Mouse (Mus musculus): ENCODE measurements around the gene Serpinb9.
"Not testable (repeated sequence)": the region's sequence is repeated elsewhere in the genome, so short reads cannot be mapped to it uniquely, and the experiment has no call there.

Serpinb9 gene

DNA sequence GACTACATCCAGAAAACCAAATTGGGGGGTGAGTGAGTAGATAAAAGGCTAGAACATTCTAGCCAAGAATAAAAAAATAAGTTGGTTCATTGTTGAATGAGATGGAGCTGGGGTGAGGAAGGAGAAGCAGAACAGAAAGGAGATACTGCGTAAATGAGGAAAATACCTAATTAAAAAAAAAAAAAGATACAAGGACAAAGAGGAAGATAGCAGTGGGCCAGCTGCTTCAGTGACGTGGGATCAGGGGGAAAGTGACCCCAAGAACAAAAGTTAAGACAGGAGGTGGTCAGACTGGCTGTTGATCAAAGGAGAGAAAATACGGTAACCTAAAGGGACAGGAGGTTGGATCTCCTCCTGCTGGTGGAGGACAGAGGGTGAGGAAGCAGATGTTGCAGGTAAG lies at the start of gene Serpinb9:
TSS of gene Serpinb9 (plus strand) at position 301 of the 400 bp plus-strand sequence.
- DNase-seq (ENCODE audit: low read depth, low spot score), result no peak

DNA sequence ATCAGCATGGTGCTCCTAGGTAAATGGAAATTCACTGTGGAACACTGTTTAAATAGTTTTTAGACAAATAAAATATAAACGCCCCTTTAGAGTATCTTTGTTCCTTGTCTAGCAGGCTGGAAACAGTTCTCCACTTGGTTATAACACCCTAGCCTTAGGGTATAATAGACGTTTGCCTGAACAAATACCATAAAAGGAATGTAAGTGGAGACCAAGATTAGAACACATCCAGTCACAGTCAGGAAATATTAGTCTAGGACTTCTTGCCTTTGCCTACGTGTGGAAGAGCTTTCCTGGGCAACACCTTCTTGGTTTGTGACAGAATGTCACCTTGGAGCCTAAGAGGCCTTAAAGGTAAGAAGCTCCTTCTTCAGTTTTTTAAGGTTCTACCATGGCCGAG lies 46.5 kb upstream of the Serpinb9 start:
- DNase-seq (ENCODE audit: low read depth, low spot score), result no peak

DNA sequence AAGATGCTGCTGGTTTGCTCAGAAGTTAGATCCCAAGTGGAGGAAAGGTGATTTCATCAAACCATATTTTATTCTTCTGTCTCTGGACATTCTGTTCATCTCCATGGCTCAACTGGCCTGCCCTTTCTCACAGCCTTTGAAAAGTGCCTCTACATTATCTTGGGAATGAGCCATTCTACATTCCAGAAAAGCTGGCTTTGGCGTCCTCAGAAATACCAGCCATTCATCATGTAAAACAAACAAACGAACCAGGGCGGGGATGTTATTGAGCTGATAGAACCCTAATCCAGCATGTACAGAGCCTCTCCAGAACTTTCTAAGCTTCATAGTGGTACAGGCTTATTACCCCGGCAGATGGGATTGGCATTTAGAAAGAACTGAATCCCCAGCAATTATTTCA lies 45.1 kb upstream of the Serpinb9 start:
- no peak for DNase-seq (ENCODE audit: low read depth, low spot score)

DNA sequence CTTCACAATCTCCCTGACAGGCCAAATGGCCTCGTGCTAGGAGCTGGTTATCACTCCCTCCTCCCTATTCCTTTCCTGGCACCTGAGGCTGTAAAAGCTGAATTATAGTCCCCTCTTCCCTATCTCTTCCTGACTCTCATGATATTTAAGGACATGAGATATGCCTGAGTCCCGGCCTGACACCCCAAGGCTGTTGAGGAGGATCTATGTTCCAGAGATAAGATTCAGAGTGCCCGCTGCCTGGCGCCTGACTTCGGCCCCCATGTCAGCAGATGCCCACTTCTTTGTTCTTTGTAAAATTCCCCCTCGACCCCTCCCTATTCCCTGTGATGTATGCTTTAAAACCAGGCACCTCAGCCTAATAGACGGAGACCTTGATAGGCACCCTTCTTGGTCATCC lies 44.5 kb upstream of the Serpinb9 start:
- not testable (repeated sequence) for DNase-seq (ENCODE audit: low read depth, low spot score)

DNA sequence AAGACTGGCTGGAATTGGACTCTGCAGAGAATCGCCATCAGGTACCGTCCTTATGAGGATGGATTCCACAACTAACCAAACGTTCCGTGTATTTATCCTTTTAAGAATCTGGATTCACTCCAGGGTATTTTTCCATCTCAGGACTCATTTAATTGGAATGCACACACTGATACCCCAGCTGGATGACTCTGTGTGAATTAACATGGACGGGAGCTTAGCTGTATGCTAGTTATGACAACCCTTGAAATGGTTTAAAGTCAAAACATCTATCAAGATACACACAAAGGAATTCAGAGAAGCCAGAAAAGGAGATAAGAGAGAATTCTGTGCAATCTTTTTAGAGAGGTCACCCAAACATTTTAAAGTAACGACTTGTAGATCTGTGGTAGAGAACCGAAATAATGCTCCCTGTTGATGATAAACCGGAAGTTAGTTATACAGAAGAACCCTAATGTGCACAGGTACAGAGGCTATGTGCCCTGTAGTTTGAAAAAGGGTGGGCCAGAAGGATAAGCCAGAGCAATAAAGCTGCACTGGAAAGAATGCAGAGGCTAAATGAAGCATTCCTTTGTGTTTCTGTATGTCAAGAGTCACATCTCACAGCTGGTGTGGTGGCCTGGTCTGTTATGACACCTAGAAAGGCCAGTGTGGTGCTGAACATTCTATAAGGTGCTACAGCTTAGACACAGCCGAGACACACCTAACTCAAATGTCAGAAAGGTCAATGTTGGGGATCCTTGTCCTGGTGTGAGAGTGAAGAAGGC lies 38.9 kb upstream of the Serpinb9 start:
- no peak for DNase-seq (ENCODE audit: low read depth, low spot score)

DNA sequence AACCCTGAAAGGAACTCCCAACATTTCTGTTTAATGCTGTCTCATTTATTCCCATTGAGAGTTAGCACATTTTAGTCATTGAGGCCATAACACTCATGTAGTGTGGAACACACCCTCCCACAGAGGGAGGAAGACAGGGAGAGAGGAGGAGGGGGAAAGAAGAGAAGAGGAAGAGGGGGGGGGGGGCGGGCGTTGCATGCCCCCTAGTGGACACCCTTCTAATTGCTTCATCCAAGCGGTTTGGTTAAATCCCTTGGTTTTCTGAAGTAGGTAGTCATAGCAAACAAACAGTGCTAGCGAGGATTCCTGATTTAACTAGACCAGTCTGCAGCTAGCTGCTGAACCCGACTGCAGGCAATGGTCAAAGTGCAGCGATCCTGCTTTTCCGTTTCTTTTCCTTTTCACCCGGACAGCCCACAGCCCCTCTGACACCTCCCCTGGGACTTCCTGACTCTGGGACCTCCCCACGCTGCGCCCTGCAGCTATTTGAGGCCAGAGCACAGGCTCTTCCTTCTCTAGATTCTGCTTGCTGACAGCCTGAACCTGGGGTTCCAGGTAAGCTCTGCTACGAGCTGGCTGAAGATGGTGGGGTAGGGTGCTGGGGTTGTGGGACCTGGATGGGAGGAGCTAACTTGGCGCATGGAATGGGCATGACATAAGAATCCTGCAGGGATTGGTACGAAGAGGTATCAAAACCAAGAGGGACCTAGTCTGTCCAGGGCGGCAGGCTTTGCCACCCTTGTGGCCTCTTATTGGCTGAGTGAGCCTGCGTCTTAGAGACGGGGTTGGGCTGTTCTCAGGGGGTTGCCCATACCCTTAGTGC lies 37.9 kb upstream of the Serpinb9 start, which contains the start of gene Serpinb6b:
TSS of gene Serpinb6b (plus strand) at position 221 of the 823 bp plus-strand sequence.
- DNase-seq (ENCODE audit: low read depth, low spot score), result no peak

DNA sequence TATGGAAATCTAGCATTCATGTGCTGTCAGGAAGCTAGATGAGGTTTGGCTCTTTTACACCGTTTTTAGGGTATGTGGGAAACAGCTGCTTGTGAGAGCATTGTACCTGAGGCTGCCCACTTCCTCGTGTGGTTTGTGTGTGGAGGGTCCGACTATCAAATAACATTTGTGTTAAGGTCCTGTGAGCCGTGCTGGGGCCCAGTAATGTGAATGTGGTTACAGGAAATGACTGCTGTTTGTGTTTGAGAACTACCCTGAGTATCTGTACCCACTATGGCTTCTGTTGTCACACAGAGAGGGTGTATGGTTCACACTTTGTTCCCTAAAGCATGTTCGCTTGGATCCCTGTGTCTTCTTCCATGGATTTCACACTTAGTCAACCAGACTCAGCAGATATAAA lies 36.9 kb upstream of the Serpinb9 start:
- no peak for DNase-seq (ENCODE audit: low read depth, low spot score)

DNA sequence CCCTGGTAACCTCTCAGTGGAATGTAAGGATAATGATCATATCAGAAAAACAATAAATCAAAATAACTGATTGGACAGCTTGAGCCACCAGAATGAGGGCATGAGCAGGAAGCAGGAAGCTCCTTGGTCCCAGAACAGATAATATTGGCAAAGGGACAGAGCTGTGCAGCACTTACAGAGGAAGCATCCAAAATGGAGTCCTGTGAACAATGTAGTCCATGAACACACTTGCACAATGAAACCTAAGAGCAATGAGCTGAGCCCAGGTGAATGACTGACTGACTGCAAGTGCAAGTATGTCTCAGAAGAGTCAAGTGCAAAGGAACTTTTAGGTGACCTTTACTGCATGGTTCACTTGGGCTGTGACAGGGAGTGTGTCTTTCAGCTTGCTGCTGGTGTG lies 35.8 kb upstream of the Serpinb9 start:
- no peak for DNase-seq (ENCODE audit: low read depth, low spot score)

DNA sequence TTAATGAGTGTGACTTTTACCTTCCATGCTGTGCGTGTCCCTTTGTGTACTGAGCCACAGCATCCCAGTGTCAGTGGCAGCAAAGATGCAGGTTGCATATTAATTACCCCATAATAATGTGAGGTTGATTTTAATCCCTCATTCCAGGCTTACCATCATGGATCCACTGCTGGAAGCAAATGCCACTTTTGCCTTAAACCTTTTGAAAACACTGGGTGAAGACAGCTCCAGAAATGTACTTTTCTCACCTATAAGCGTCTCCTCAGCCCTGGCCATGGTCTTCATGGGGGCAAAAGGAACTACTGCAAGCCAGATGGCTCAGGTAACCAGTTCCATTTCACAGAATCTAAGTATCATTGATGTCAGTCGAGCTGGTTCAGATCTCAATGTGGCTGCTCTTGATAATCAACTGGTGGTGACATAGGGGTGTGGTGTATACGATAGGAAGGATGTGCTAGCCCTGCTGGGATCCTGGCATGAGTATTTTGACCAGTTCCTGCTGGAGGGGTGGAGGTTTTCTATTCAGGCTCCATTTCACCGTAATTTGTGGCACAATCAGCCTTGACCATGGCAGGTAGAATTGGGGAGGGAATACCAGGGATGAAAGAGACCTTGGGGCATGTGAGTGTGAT lies 34.6 kb upstream of the Serpinb9 start:
- DNase-seq (ENCODE audit: low read depth, low spot score), result no peak

DNA sequence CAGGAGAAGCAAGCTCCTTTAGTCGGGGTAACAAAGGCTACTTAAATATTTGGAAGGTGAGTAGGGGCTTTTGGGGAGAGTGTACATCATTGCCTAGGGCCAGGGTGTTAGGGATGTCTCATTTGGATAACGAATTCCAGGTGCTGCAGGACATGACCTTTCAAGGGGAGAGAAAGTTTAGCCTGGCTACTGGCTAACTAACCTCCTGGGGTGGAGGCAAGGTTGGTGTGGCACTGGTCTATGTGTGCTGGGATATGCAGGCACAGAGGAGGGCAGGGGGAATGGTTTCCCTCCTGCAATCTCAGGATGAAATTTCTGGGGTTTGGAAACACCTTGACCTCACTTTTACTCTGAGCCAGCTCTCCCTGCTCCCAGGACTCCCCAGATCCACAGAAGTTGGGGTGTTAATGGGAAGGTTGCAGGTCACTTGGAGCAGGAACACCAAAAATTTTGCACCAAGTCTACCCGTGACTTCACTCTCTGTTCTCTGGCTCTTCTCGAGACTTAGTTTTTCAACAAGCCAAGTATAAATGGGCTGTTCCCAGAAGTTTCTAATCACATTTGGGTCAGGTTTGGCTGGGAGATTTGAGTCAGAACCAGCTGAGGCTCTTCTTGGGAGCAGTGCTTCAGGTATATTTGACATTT lies 33.9 kb upstream of the Serpinb9 start:
- DNase-seq (ENCODE audit: low read depth, low spot score), result no peak

DNA sequence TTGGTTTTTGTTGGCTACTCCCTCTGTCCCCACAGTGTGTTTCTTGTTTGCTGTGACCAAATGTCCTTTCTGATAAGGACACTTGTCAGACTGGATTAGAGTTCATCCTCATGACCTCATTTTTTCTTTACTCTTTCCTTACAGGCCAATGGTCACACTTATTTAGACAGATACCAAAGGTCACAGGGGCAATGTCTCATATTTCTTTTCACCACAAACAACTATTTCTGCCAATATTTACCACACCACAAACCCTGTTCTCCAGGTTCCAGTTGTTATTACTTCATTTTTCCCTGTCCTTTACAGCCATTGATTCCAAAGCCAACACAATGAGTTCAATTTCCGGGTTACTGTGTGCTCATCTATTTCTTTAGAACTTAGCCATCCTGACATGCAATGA lies 33.4 kb upstream of the Serpinb9 start:
- no peak for DNase-seq (ENCODE audit: low read depth, low spot score)

DNA sequence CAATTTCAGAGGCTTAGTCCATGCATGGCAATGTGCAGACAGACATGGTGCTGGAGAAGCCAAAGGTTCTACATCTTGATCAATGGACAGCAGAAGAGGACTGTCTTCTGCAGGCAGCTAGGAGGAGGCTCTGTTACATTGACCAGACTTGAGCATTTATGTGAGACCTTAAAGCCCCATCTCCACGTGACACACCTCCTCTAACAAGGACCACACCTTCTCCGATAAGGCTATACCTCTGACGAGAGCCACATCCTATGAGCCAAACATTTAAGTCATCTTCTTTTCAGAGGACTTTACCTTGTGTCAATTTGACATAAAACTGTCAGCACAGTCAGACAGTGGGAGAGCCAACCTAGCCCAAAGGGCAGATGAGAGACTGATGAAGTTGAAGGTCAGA lies 32.3 kb upstream of the Serpinb9 start:
- no peak for DNase-seq (ENCODE audit: low read depth, low spot score)

DNA sequence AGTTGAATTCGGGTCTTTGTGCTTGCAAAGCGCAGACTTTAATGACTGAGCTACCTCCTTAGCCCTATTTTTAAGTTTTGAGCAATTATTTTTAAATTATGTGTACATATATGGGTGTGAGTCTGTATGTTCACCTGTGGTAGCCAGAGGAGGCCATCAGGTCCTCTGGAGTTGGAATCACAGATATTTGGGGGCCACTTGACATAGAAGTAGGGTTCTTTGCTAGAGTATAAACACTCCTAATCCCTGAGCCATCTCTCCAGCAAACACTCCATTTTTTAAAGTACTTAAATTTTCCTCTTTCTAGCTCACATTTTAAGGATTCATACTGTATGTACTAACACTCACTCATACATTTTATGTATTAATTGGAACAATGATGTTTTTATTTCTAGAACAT lies 28.8 kb upstream of the Serpinb9 start:
- no peak for DNase-seq (ENCODE audit: low read depth, low spot score)

DNA sequence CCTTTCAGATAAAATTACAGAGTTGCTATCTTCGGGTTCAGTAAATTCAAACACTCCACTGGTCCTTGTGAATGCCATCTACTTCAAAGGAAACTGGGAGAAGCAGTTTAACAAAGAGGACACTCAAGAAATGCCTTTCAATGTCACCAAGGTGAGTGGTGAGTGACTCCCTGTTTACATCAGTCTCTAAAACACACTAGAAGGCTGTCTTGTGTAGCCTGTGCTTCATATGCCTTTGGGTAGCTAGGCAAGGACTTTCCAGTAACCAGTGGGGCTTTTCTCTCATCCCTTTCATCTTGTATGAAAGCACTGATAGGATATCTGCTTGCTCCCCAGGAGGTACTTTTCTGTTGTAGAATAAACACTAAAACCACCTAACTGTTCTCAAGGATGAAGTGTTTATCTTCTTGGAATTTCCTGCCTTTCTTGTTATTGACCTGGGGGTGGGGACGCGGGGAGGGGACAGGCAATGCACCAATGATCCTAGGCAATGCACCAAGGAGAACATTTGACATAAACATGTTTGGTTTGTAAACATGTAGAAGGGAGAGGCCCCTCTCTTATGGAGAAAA lies 28.1 kb upstream of the Serpinb9 start:
- DNase-seq (ENCODE audit: low read depth, low spot score), result no peak

DNA sequence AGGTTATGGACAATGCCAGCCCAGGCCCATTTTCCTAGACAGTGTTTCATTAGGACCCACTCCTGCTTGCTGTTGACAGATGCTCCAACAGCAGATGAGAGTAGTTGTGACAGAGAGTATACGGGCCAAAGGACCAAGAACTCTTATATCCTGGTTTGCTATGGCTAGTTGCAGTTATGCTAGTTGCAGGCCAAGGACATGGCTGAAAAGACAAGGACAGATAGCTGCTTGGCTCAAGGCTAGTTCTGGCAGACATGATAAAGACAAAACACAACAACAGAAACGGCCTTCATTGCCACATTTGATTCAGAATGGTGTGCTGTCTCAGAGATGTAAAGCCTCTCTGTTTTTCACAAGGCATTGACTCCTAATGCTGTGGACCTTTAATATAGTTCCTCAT lies 27.3 kb upstream of the Serpinb9 start:
- DNase-seq (ENCODE audit: low read depth, low spot score), result no peak

DNA sequence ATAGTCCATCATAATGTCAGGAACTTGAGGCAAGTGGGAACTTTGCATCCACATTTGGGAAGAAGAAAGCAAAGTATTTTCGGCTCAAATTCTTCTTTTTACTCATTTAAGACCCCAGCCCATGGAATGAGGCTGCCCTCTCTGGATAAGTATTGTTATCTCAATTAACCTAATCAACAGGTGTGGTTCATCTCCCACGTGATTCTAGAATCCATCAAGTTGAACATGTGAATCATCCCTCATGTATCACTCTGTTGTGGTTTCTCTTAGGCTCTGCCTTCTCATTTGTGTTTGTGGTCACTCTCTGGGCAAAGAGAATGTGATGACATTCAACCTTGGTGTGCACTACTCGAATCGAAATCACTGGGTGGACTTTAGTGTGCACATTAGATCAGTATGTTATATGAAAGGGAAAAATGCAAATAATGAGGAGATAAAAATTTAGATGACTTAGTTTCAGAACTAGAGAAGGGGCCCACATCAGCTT lies 20.5 kb upstream of the Serpinb9 start:
- DNase-seq (ENCODE audit: low read depth, low spot score), result no peak

DNA sequence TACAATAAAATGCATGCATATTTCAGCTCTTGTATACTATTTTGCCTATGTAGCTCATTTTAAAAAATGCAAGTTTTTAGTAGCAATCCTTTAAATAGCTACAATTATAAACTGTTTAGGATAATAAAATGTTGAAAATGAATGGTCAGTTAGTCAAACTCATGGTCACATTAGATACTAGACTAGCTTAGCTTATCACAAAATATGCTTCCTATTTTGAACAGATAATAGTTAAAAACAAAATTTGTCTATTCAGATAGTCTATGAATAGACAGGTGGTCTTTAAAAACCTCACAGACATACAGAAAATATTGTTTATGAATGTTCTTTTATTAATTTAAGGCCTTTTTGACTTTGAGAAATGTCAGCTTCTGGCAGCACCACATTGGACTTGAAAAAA lies 16.8 kb upstream of the Serpinb9 start:
- no peak for DNase-seq (ENCODE audit: low read depth, low spot score)

DNA sequence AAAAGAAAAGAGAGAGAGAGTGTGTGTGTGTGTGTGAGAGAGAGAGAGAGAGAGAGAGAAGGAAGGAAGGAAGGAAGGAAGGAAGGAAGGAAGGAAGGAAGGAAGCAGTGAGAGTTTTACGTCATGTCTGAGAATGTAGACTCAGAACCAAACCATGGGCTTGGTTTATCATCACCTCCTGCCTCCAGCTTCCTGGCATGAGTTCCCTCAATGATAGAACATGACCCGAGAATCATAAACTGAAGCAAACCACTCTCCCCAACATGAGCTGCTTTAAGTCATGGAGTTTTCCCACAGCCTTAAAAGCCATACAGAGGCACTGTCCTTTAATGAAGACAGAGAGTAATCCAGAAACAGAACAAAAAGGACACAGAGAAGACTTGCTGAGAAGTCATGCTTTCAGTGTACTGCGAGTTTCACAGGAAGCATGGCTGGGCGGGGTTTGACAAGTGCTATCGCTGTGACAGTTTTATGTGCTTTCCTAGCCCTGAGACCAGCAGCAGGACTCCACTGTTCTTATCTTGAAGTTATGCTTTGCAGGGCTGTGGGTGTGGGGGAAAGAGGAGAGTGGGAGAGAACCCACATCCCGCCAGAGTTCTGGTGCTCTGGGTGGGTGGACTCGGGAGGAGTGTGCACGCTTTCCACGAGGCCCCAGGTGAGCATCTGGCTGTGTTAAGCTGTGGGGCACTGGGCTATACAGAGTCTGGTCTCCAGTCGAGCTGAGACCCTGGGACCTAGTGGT lies 9.7 kb upstream of the Serpinb9 start:
- DNase-seq (ENCODE audit: low read depth, low spot score), result no peak

DNA sequence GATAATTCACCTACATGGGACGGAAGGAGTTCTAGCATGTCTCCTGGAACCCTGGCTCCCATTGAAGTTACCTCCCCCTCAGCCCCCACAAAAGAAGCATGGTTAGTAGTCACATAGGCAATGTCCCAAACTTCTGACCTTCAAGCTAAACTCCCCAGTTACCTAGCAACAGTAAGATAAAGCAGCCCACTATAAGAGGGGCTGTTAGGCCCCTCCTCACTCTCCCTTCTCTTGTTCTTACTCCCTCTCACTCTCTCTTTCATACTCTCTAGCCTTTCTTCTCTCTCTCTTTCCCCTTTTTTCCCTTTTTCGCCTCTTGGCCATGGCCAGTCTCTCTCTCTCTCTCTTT lies 9.2 kb upstream of the Serpinb9 start:
- DNase-seq (ENCODE audit: low read depth, low spot score), result no peak

DNA sequence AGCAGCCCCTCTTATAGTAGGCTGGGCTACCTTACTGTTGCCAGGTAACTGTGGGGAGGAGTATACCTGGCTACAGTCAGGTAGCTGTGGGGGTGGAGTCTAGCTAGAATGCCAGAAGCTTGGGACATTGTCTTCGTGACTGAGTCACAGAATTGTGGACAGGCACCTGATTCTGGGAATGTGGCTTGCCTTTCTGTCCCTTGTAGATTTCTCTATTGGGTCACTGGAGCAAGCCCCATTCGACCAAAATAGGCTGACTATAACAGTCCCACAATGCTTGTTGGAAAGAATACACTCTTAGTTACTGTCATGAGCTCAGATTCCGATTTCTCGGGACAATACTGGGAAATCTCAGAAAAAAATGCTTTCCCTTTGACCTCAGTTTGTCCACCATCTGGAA lies 8.0 kb upstream of the Serpinb9 start:
- DNase-seq (ENCODE audit: low read depth, low spot score), result no peak

DNA sequence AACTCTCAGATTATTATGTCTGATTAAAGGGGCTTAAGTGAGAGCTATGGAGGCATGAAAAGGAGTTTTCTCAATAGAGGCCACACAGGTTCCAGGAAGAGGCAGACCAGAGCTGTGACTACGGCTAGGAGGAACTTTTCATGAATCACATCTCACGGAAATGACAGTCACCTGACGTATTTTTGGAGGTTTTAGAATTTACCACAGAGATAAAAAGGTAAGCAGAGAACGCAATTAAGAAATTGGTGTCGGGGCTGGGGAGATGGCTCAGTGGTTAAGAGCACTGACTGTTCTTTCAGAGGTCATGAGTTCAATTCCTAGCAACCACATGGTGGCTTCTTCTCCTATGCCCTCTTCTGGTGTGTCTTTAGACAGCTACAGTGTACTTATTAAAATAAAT lies 1.7 kb upstream of the Serpinb9 start:
- no peak for DNase-seq (ENCODE audit: low read depth, low spot score)

All from retina, postnatal 7 days (tissue).